Mouse (Mus musculus) kidney, embryonic 16.5 days (tissue): ENCODE measurements around the gene Ctxn1. TPM values are rescaled to one million over a fixed set of nuclear protein-coding genes. Genes with fewer than 3 reads are reported as not detected.
A peak's percentile ranks its signal among the peaks of the same experiment; 100 is the strongest.

Source experiments
- ATAC-seq: fragments of 200-750 bp; cut with Nextera tagmentation; 2 replicates; pipeline ENCODE4 v1.8.0; 2017; ENCODE audit warnings: moderate TSS enrichment; ENCODE audit not compliant: low FRiP score, low TSS enrichment
- H3K27ac ChIP-seq: fragments of 300-500 bp; sonication (generic); 2 replicates; pipeline ENCODE4 v1.5.1; 2014; ENCODE audit warnings: low read length
- H3K27me3 ChIP-seq: fragments of 300-500 bp; sonication (generic); 2 replicates; pipeline ENCODE4 v1.6.1; 2014; ENCODE audit warnings: low read length, control low read depth, mixed read lengths; ENCODE audit not compliant: insufficient read depth
- H3K36me3 ChIP-seq: fragments of 300-500 bp; sonication (generic); 2 replicates; pipeline ENCODE4 v1.6.1; 2014; ENCODE audit warnings: low read length, control low read depth, mixed read lengths; ENCODE audit not compliant: insufficient read depth
- H3K4me1 ChIP-seq: fragments of 300-500 bp; sonication (generic); 2 replicates; pipeline ENCODE4 v1.6.1; 2014; ENCODE audit warnings: low read length, control low read depth, mixed read lengths; ENCODE audit not compliant: insufficient read depth
- H3K4me2 ChIP-seq: fragments of 300-500 bp; sonication (generic); replicated peaks from 2 replicates; pipeline ENCODE4 v1.6.1; 2014; ENCODE audit warnings: low read depth, low read length
- H3K4me3 ChIP-seq: fragments of 300-500 bp; sonication (generic); 2 replicates; pipeline ENCODE4 v1.5.1; 2014; ENCODE audit warnings: mild to moderate bottlenecking, low read length
- H3K9ac ChIP-seq: fragments of 300-500 bp; sonication (generic); replicated peaks from 2 replicates; pipeline ENCODE4 v1.6.1; 2014; ENCODE audit warnings: low read length
- H3K9me3 ChIP-seq: fragments of 300-500 bp; sonication (generic); 2 replicates; pipeline ENCODE4 v1.6.1; 2016; ENCODE audit warnings: low read length, control low read depth
- WGBS: fragments of 180-500 bp; shearing (Covaris S2); extraction: QIAGEN DNeasy Blood & Tissue Kit; methylation state at CpG from one replicate; pipeline ENCODE4 v1.1.7; 2014; 5-methylcytosine and 5-hydroxymethylcytosine counted together
- polyA plus RNA-seq: library from polyadenylated mRNA; unstranded; fragments of >200 nt; fragmentation: Nextera tagmentation; extraction: Ambion mirVana; gene quantifications from 2 replicates; pipeline ENCODE4 v1.2.1, GENCODE M21; 2015

Gene Ctxn1
- polyA plus RNA-seq: 109 and 118 TPM in 2 replicates

GRCm38 (mm10) chr8:4259125-4259804, at the start of gene Ctxn1:
Gene Ctxn1, minus strand, starts transcription at chr8:4259274.
- Histone ChIP-seq H3K9me3 (no peaks in the 10 kb centered on the region), H3K27ac (peak within 1 kb of the TSS; percentile 70)
- WGBS: 4% methylated on average over 31 of the region's 33 CpGs

GRCm38 (mm10) chr8:4305838-4306237, 46.8 kb upstream of the Ctxn1 start:
- Histone ChIP-seq H3K36me3 (peaks cover 75% of the 10 kb centered on the region), H3K4me2 (no peak overlapping the region), H3K9ac (no peak overlapping the region), H3K9me3 (no peaks in the 10 kb centered on the region), H3K4me3 (no peak overlapping the region), H3K4me1 (no peaks in the 10 kb centered on the region), H3K27me3 (no peaks in the 10 kb centered on the region), H3K27ac (no peak overlapping the region)
- WGBS: 91% methylated on average over 2 of the region's 2 CpGs
- no peak for ATAC-seq

More at GRCm38 (mm10) chr8:4259125-4259804, at the start of gene Ctxn1:
- Histone ChIP-seq H3K27me3 (no peaks in the 10 kb centered on the region), H3K4me2 (peak within 1 kb of the TSS; percentile 91), H3K4me3 (peak within 1 kb of the TSS; percentile 86), H3K9ac (peak within 1 kb of the TSS; percentile 89), H3K4me1 (peaks cover 23% of the 10 kb centered on the region), H3K36me3 (peaks cover 65% of the 10 kb centered on the region)
- peak; percentile 92 for ATAC-seq

GRCm38 (mm10) chr8:4304124-4304547, 45.1 kb upstream of the Ctxn1 start:
- Histone ChIP-seq H3K9me3 (no peaks in the 10 kb centered on the region), H3K9ac (no peak overlapping the region), H3K36me3 (peaks cover 72% of the 10 kb centered on the region), H3K27me3 (no peaks in the 10 kb centered on the region), H3K4me3 (no peak overlapping the region), H3K4me2 (no peak overlapping the region), H3K27ac (no peak overlapping the region), H3K4me1 (no peaks in the 10 kb centered on the region)
- WGBS: 87% methylated on average over 3 of the region's 3 CpGs
- ATAC-seq: no peak

- no peak overlapping the region for H3K4me2 ChIP-seq
- no peaks in the 10 kb centered on the region for H3K9me3 ChIP-seq
- H3K36me3 ChIP-seq: peaks cover 82% of the 10 kb centered on the region
- no peak overlapping the region for H3K9ac ChIP-seq
- no peak overlapping the region for H3K27ac ChIP-seq
- no peak overlapping the region for H3K4me3 ChIP-seq
- no peaks in the 10 kb centered on the region for H3K4me1 ChIP-seq
- H3K27me3 ChIP-seq: no peaks in the 10 kb centered on the region
- ATAC-seq: no peak
- 94% methylated on average over 4 of the region's 4 CpGs for WGBS
Measured at GRCm38 (mm10) chr8:4297822-4298221, 38.7 kb upstream of the Ctxn1 start.

GRCm38 (mm10) chr8:4292738-4293137, 33.7 kb upstream of the Ctxn1 start:
- no peak overlapping the region for H3K4me3 ChIP-seq
- no peaks in the 10 kb centered on the region for H3K4me1 ChIP-seq
- no peak overlapping the region for H3K4me2 ChIP-seq
- H3K36me3 ChIP-seq: peaks cover 71% of the 10 kb centered on the region
- no peak overlapping the region for H3K9ac ChIP-seq
- no peak for ATAC-seq
- H3K27ac ChIP-seq: no peak overlapping the region
- WGBS: 84% methylated on average over 5 of the region's 5 CpGs
- no peaks in the 10 kb centered on the region for H3K9me3 ChIP-seq
- H3K27me3 ChIP-seq: no peaks in the 10 kb centered on the region

- H3K4me3 ChIP-seq: peak overlapping the region; percentile 94
- H3K27ac ChIP-seq: peak overlapping the region; percentile 76
- H3K4me2 ChIP-seq: peak overlapping the region; percentile 76
- no peak for ATAC-seq
- H3K9ac ChIP-seq: peak overlapping the region; percentile 89
- no peaks in the 10 kb centered on the region for H3K27me3 ChIP-seq
- peaks cover 16% of the 10 kb centered on the region for H3K36me3 ChIP-seq
- no peaks in the 10 kb centered on the region for H3K9me3 ChIP-seq
- peaks cover 8% of the 10 kb centered on the region for H3K4me1 ChIP-seq
- WGBS: 31% methylated on average over 9 of the region's 9 CpGs
Measured at GRCm38 (mm10) chr8:4276111-4276465, 17.0 kb upstream of the Ctxn1 start.

GRCm38 (mm10) chr8:4275275-4276110, 16.4 kb upstream of the Ctxn1 start, which contains the start of gene Timm44:
Gene Timm44, minus strand, starts transcription at chr8:4275913.
- Histone ChIP-seq H3K9me3 (no peaks in the 10 kb centered on the region), H3K36me3 (peaks cover 18% of the 10 kb centered on the region), H3K27me3 (no peaks in the 10 kb centered on the region), H3K4me2 (peak within 1 kb of the TSS; percentile 76), H3K4me3 (peak within 1 kb of the TSS; percentile 94), H3K9ac (peak within 1 kb of the TSS; percentile 89), H3K27ac (peak within 1 kb of the TSS; percentile 76), H3K4me1 (peaks cover 8% of the 10 kb centered on the region)
- ATAC-seq: peak; percentile 96
- under 1% methylated on average over 39 of the region's 39 CpGs for WGBS

GRCm38 (mm10) chr8:4269609-4270008, 10.5 kb upstream of the Ctxn1 start:
- H3K36me3 ChIP-seq: peaks cover 70% of the 10 kb centered on the region
- no peaks in the 10 kb centered on the region for H3K9me3 ChIP-seq
- H3K27ac ChIP-seq: no peak overlapping the region
- no peak overlapping the region for H3K9ac ChIP-seq
- WGBS: 94% methylated on average over 6 of the region's 6 CpGs
- H3K27me3 ChIP-seq: no peaks in the 10 kb centered on the region
- ATAC-seq: no peak
- no peak overlapping the region for H3K4me3 ChIP-seq
- peaks cover 2% of the 10 kb centered on the region; the same call in 1 of the 2 replicates for H3K4me1 ChIP-seq
- no peak overlapping the region for H3K4me2 ChIP-seq

GRCm38 (mm10) chr8:4267627-4268026, 8.6 kb upstream of the Ctxn1 start:
- no peak overlapping the region for H3K4me2 ChIP-seq
- H3K9ac ChIP-seq: no peak overlapping the region
- H3K4me3 ChIP-seq: no peak overlapping the region
- no peaks in the 10 kb centered on the region for H3K27me3 ChIP-seq
- no peak overlapping the region for H3K27ac ChIP-seq
- H3K9me3 ChIP-seq: no peaks in the 10 kb centered on the region
- 83% methylated on average over 15 of the region's 15 CpGs for WGBS
- peak; percentile 70 for ATAC-seq
- H3K4me1 ChIP-seq: no peaks in the 10 kb centered on the region
- H3K36me3 ChIP-seq: peaks cover 72% of the 10 kb centered on the region
